Mouse (Mus musculus) ES-E14 (cell line): ENCODE data around the gene Ern2.

ENCODE experiments used
- CHD2 ChIP-seq: IDR thresholded peaks from 2 replicates; pipeline ENCODE4 v1.6.1; 2014; ENCODE audit warnings: mild to moderate bottlenecking, low read depth, low read length, inconsistent platforms
- HCFC1 ChIP-seq: IDR thresholded peaks from 2 replicates; pipeline ENCODE4 v1.6.1; 2012; ENCODE audit warnings: low read length, inconsistent platforms, borderline replicate concordance; ENCODE audit not compliant: insufficient read depth
- MAFK ChIP-seq: IDR thresholded peaks from 2 replicates; pipeline ENCODE4 v1.6.1; 2014; ENCODE audit warnings: mild to moderate bottlenecking, low read depth, low read length, inconsistent platforms; ENCODE audit not compliant: insufficient read depth
- ZC3H11A ChIP-seq: IDR thresholded peaks from 2 replicates; pipeline ENCODE4 v1.6.1; 2012; ENCODE audit warnings: low read depth, mild to moderate bottlenecking, inconsistent platforms, low read length, borderline replicate concordance
- ZNF384 ChIP-seq: IDR thresholded peaks from 2 replicates; pipeline ENCODE4 v1.6.1; 2012; ENCODE audit warnings: low read depth, low read length, inconsistent platforms

DNA sequence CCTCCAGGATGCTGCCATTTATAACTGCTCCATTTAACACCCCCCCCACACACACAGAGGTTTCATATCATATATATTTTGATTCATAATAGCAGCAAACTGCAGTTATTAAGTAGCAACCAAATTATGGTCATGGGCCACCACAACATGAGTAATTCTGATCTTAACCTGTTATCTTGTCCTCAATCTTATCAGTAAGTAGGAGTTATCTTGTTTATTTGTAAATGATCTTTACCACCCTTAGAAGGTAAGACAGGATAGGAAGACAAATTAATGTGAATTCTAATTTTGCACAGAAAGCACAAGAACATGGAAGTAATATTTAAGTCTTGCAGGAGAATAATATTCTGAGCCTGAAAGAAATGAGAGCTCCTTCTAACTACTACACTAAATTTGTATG is 54.2 kb downstream of the Ern2 start:
- TF ChIP-seq ZC3H11A (no peak), MAFK (no peak), ZNF384 (no peak), CHD2 (no peak), HCFC1 (no peak)
